Mouse (Mus musculus) c-Kit-positive CD71-positive TER-119-negative erythroid progenitor cells, embryonic 14.5 days (primary cell): ENCODE results near the gene Ddx55.
"Not testable (repeated sequence)": the region's sequence is repeated elsewhere in the genome, so short reads cannot be mapped to it uniquely, and the experiment has no call there.

ENCODE experiments used
- DNase-seq: peaks from one replicate; pipeline ENCODE4 v3.0.0-alpha.2; 2013; ENCODE audit warnings: low read depth

Ddx55 gene

DNA sequence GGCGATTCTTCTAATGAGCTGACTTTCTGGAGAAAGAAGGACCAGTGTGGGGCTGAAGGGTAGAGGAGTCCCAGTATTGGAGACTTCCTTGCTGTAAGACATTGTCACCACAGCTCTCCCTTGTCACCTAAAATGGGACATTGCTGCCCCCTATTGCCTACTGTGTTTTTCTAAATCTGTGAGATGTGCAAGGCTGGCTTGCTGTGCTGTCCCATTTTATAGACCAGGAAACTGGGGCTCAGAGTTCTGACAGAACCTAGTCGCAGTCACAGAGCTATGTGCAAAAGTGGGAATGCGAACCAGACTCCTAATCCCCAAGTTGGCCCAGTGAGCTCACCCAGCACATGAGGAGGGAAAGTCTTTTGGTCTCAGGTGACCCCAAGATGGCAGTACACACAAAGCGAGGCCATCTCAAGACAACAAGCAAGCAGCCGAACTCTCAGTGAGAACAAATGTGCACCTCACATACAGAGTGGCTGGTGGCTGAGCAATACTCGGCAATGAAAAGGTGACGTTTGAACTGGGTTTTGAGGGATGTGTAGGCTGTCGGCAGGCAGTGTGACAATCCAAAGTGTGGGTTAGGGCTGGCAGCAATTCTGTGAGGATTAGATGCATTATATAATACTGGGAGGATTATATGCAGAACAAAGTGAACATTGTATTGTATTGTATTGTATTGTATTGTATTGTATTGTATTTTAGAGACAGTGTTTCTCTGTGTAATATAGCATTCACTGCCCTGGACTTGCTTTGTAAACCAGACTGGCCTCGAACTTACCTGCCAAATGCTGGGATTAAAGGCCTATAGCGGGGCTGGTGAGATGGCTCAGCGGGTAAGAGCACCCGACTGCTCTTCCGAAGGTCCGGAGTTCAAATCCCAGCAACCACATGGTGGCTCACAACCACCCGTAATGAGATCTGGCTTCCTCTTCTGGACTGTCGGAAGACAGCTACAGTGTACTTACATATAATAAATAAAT is 13.6 kb upstream of the Ddx55 start:
- peak; percentile 65 for DNase-seq

DNA sequence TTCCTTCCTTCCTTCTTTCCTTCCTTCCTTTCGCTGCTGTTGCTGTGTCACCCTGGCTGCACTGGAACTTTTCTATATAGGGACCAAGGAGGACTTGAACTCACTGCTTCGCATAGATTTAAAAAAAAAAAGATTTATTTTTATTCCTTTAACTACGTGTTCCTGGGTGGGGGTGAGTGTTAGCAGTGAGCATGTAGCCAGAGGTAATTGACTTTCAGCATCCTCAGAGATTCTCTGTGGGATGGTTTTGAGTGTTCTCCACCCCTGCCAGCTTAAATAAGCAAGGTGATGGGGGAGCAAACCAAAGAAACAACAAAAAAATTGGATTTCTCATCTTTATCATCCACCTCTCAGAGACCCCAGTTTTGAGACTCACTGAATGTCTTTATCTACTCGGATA is 12.8 kb upstream of the Ddx55 start:
- DNase-seq: no peak

- DNase-seq: peak; percentile 91
Measured at GRCm38 (mm10) chr5:124540383-124540786, 12.3 kb upstream of the Ddx55 start, which contains the start of gene Tmed2. TSS of gene Tmed2 (plus strand) at chr5:124540695.

- DNase-seq: no peak
Measured at GRCm38 (mm10) chr5:124540905-124541601, 11.6 kb upstream of the Ddx55 start.

GRCm38 (mm10) chr5:124541602-124541973 is 11.1 kb upstream of the Ddx55 start:
- no peak for DNase-seq

- DNase-seq: not testable (repeated sequence)
Measured at GRCm38 (mm10) chr5:124550737-124551136, 1.9 kb upstream of the Ddx55 start.

- DNase-seq: not testable (repeated sequence)
Measured at GRCm38 (mm10) chr5:124551349-124552093, 1.1 kb upstream of the Ddx55 start.

GRCm38 (mm10) chr5:124552094-124552472 is 581 bp upstream of the Ddx55 start:
- DNase-seq: no peak

GRCm38 (mm10) chr5:124553607-124554006 is 943 bp downstream of the Ddx55 start:
- DNase-seq: no peak

DNA sequence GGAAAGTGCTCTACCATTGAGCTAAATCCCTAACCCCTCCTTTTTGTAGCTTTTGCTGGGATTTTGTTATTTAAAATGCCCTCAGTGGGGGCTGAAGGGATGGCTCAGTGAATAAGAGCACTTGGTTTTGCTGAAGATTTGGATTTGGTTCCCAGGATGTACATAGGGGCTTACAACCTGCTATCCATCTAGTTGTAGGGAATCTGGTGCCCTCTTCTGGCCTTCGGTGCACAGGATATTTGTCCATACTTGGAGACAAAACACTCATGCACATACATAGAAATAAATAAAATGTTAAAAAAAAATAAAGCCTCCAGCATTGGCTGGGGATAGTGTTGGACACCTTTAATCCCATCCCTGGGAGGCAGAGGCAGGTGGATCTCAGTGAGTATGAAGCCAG is 2.5 kb downstream of the Ddx55 start:
- no peak for DNase-seq

DNA sequence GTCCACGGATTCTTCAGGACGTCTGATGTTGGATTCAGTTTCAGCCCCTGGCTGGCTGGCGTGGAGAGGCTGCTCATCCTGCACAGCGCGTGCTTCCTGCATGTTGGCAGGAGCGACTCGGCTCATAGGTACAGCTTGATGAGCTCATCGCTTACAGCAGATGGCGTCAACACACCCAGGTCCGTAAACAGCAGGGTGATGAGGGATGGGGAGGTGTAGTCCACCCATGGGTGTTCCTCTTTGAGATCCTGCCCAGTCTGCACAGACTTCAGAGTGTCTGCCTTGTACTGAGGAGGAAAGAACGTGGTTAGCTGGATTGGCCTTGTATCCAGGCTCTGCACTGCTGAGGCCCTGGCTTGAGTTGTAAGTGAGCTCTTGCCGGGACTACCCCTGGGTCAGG is 18.4 kb downstream of the Ddx55 start:
- no peak for DNase-seq

DNA sequence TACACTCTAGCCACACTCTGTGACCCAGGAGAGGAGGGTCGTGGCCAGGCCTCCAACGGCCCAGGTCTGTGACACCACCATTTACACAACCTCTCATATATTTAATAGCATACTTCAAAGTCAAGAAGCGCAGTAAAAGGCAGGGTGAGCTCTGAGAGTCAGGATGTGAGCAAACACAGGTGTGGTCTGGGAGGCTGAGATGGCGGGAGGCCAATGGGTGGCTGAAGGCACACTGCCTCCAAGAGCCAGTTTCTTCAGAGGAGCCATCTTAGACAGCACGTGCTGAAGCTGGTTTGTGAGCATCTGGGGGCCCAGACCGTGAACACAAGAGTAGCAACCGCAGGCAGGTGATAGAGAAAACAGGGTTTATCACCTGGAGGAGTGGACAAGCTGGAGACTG is 22.8 kb downstream of the Ddx55 start:
- no peak for DNase-seq

GRCm38 (mm10) chr5:124578633-124579317 is 26.1 kb downstream of the Ddx55 start, which contains the start of the genes Eif2b1 and Gtf2h3:
TSS of gene Eif2b1 (minus strand) at chr5:124579131.
TSS of gene Gtf2h3 (plus strand) at chr5:124579140.
- DNase-seq: peak; percentile 94

- no peak for DNase-seq
Measured at GRCm38 (mm10) chr5:124582515-124582914, 29.9 kb downstream of the Ddx55 start.

DNA sequence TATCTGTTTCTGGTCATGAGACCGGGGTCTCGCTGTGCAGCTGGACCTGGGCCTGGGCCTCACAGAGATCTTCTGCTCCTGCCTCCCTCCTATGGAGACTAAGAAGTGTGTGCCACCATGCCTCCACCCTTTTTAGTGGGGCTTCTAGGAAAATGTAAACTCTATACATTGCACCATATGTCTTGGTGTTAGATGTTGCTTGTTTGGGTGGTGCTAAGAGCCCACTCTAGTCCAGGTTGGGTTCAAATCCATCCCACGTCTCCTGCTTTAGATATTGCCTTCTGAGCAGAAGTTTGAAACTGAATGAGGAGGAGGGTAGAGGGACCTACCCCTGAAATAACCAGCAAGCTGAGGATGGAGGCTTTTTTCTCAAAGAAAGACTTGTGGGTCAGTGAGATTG is 40.1 kb downstream of the Ddx55 start:
- DNase-seq: no peak

GRCm38 (mm10) chr5:124598224-124599174 is 45.8 kb downstream of the Ddx55 start:
- peak; percentile 93 for DNase-seq

GRCm38 (mm10) chr5:124599726-124600125 is 47.1 kb downstream of the Ddx55 start:
- not testable (repeated sequence) for DNase-seq

DNA sequence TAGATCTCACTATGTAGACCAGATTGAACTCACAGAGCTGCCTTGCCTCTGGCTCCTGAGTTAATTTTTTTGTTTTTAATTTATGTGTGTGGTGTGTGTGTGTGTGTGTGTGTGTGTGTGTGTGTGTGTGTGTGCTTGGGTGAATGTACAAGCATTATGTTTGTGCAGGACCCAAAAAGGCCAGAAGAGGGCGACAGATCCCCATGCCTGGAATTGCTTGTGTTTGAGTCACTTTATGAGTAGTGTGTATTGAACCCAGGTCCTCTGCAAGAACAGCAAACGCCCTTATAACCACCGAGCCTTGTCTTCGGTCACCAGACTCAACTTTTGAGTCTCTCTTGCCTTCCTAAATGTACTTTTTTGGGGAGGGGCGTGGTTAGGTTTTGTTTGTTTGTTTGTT is 49.7 kb downstream of the Ddx55 start:
- peak; percentile 61 for DNase-seq

GRCm38 (mm10) chr5:124604296-124604695 is 51.6 kb downstream of the Ddx55 start:
- no peak for DNase-seq

GRCm38 (mm10) chr5:124605041-124605622 is 52.5 kb downstream of the Ddx55 start:
- no peak for DNase-seq
